Mouse (Mus musculus): ENCODE measurements around the gene Prr5l. TPM values are rescaled to one million over a fixed set of nuclear protein-coding genes. Genes with fewer than 3 reads are reported as not detected.

Prr5l gene
- polyA plus RNA-seq, 1 experiment from 2014 or later: 18.0 TPM

- H3K27ac ChIP-seq (replicated peaks; ENCODE audit: low read depth, low read length): no peak overlapping the region
- no peak overlapping the region for H3K4me3 ChIP-seq (ENCODE audit: low read depth, low read length)
- no peak overlapping the region for H3K4me2 ChIP-seq (ENCODE audit: low read depth, low read length)
- H3K27me3 ChIP-seq (ENCODE audit: control insufficient read depth, insufficient read depth, low read length): no peaks in the 10 kb centered on the region
- ATAC-seq (replicated peaks; ENCODE audit: insufficient number of reproducible peaks, low FRiP score, low TSS enrichment, low read depth) (no peak), DNase-seq (ENCODE audit: low spot score) (no peak)
- no peaks in the 10 kb centered on the region for H3K36me3 ChIP-seq (replicated peaks; ENCODE audit: control insufficient read depth, insufficient read depth, low read depth, low read length)
- H3K4me1 ChIP-seq (ENCODE audit: control insufficient read depth, insufficient read depth, low read length): no peaks in the 10 kb centered on the region
- no peaks in the 10 kb centered on the region for H3K9me3 ChIP-seq (replicated peaks; ENCODE audit: control insufficient read depth, low read length)
- H3K9ac ChIP-seq (replicated peaks; ENCODE audit: low read length): no peak overlapping the region
Observed at GRCm38 (mm10) chr2:101730972-101731371, 151.9 kb downstream of the Prr5l start.

- 67% methylated on average over 1 of the region's 1 CpGs for WGBS
- DNase-seq (ENCODE audit: low spot score) (no peak), ATAC-seq (replicated peaks; ENCODE audit: insufficient number of reproducible peaks, low FRiP score, low TSS enrichment, low read depth) (no peak)
- no peaks in the 10 kb centered on the region for H3K4me1 ChIP-seq (ENCODE audit: control insufficient read depth, insufficient read depth, low read length)
- no peak overlapping the region for H3K4me2 ChIP-seq (ENCODE audit: low read depth, low read length)
- H3K27ac ChIP-seq (replicated peaks; ENCODE audit: low read depth, low read length): no peak overlapping the region
- no peak overlapping the region for H3K9ac ChIP-seq (replicated peaks; ENCODE audit: low read length)
- H3K4me3 ChIP-seq (ENCODE audit: low read depth, low read length): no peak overlapping the region
- no peaks in the 10 kb centered on the region for H3K9me3 ChIP-seq (replicated peaks; ENCODE audit: control insufficient read depth, low read length)
- no peaks in the 10 kb centered on the region for H3K27me3 ChIP-seq (ENCODE audit: control insufficient read depth, insufficient read depth, low read length)
- H3K36me3 ChIP-seq (replicated peaks; ENCODE audit: control insufficient read depth, insufficient read depth, low read depth, low read length): no peaks in the 10 kb centered on the region
Observed at GRCm38 (mm10) chr2:101729472-101729871, 153.4 kb downstream of the Prr5l start.

- Histone ChIP-seq H3K4me1 (ENCODE audit: control insufficient read depth, insufficient read depth, low read length) (no peaks in the 10 kb centered on the region), H3K27ac (replicated peaks; ENCODE audit: low read depth, low read length) (no peak overlapping the region), H3K36me3 (replicated peaks; ENCODE audit: control insufficient read depth, insufficient read depth, low read depth, low read length) (no peaks in the 10 kb centered on the region), H3K9ac (replicated peaks; ENCODE audit: low read length) (no peak overlapping the region), H3K27me3 (ENCODE audit: control insufficient read depth, insufficient read depth, low read length) (no peaks in the 10 kb centered on the region), H3K4me3 (ENCODE audit: low read depth, low read length) (no peak overlapping the region), H3K4me2 (ENCODE audit: low read depth, low read length) (no peak overlapping the region), H3K9me3 (replicated peaks; ENCODE audit: control insufficient read depth, low read length) (no peaks in the 10 kb centered on the region)
- no peak for ATAC-seq (replicated peaks; ENCODE audit: insufficient number of reproducible peaks, low FRiP score, low TSS enrichment, low read depth)
- no peak for DNase-seq (ENCODE audit: low spot score)
Observed at GRCm38 (mm10) chr2:101727787-101728186, 155.0 kb downstream of the Prr5l start.

- Histone ChIP-seq H3K4me2 (ENCODE audit: low read depth, low read length) (no peak overlapping the region), H3K4me3 (ENCODE audit: low read depth, low read length) (no peak overlapping the region), H3K36me3 (replicated peaks; ENCODE audit: control insufficient read depth, insufficient read depth, low read depth, low read length) (no peaks in the 10 kb centered on the region), H3K4me1 (ENCODE audit: control insufficient read depth, insufficient read depth, low read length) (no peaks in the 10 kb centered on the region), H3K9ac (replicated peaks; ENCODE audit: low read length) (no peak overlapping the region), H3K27me3 (ENCODE audit: control insufficient read depth, insufficient read depth, low read length) (no peaks in the 10 kb centered on the region), H3K27ac (replicated peaks; ENCODE audit: low read depth, low read length) (no peak overlapping the region), H3K9me3 (replicated peaks; ENCODE audit: control insufficient read depth, low read length) (no peaks in the 10 kb centered on the region)
- DNase-seq (ENCODE audit: low spot score) (no peak), ATAC-seq (replicated peaks; ENCODE audit: insufficient number of reproducible peaks, low FRiP score, low TSS enrichment, low read depth) (no peak; the same call in 1 of the 2 replicates)
- WGBS: 60% methylated on average over 10 of the region's 10 CpGs
Observed at GRCm38 (mm10) chr2:101723333-101723881, 159.4 kb downstream of the Prr5l start.

GRCm38 (mm10) chr2:101722370-101723332 is 160.2 kb downstream of the Prr5l start:
- WGBS: 34% methylated on average over 8 of the region's 8 CpGs
- DNase-seq (ENCODE audit: low spot score) (peak; percentile 45), ATAC-seq (replicated peaks; ENCODE audit: insufficient number of reproducible peaks, low FRiP score, low TSS enrichment, low read depth) (peak; percentile 84)
- Histone ChIP-seq H3K4me2 (ENCODE audit: low read depth, low read length) (no peak overlapping the region), H3K4me3 (ENCODE audit: low read depth, low read length) (no peak overlapping the region), H3K4me1 (ENCODE audit: control insufficient read depth, insufficient read depth, low read length) (no peaks in the 10 kb centered on the region), H3K27ac (replicated peaks; ENCODE audit: low read depth, low read length) (peak overlapping the region; percentile 22; the same call in 1 of the 2 replicates), H3K9ac (replicated peaks; ENCODE audit: low read length) (0 out of 2 replicates have a peak overlapping the region, but pooled peaks have one; percentile 30), H3K9me3 (replicated peaks; ENCODE audit: control insufficient read depth, low read length) (no peaks in the 10 kb centered on the region), H3K27me3 (ENCODE audit: control insufficient read depth, insufficient read depth, low read length) (no peaks in the 10 kb centered on the region), H3K36me3 (replicated peaks; ENCODE audit: control insufficient read depth, insufficient read depth, low read depth, low read length) (no peaks in the 10 kb centered on the region)

- 80% methylated on average over 4 of the region's 4 CpGs for WGBS
- H3K36me3 ChIP-seq (replicated peaks; ENCODE audit: control insufficient read depth, insufficient read depth, low read depth, low read length): no peaks in the 10 kb centered on the region
- no peak overlapping the region for H3K9ac ChIP-seq (replicated peaks; ENCODE audit: low read length)
- DNase-seq (ENCODE audit: low spot score) (no peak), ATAC-seq (replicated peaks; ENCODE audit: insufficient number of reproducible peaks, low FRiP score, low TSS enrichment, low read depth) (no peak)
- H3K4me3 ChIP-seq (ENCODE audit: low read depth, low read length): no peak overlapping the region
- H3K27ac ChIP-seq (replicated peaks; ENCODE audit: low read depth, low read length): no peak overlapping the region
- no peaks in the 10 kb centered on the region for H3K4me1 ChIP-seq (ENCODE audit: control insufficient read depth, insufficient read depth, low read length)
- H3K27me3 ChIP-seq (ENCODE audit: control insufficient read depth, insufficient read depth, low read length): no peaks in the 10 kb centered on the region
- no peaks in the 10 kb centered on the region for H3K9me3 ChIP-seq (replicated peaks; ENCODE audit: control insufficient read depth, low read length)
- H3K4me2 ChIP-seq (ENCODE audit: low read depth, low read length): no peak overlapping the region
Observed at GRCm38 (mm10) chr2:101721835-101722234, 161.0 kb downstream of the Prr5l start.

GRCm38 (mm10) chr2:101717162-101717561 is 165.7 kb downstream of the Prr5l start:
- Histone ChIP-seq H3K27ac (replicated peaks; ENCODE audit: low read depth, low read length) (no peak overlapping the region), H3K4me2 (ENCODE audit: low read depth, low read length) (no peak overlapping the region), H3K4me1 (ENCODE audit: control insufficient read depth, insufficient read depth, low read length) (no peaks in the 10 kb centered on the region), H3K9me3 (replicated peaks; ENCODE audit: control insufficient read depth, low read length) (no peaks in the 10 kb centered on the region), H3K27me3 (ENCODE audit: control insufficient read depth, insufficient read depth, low read length) (no peaks in the 10 kb centered on the region), H3K36me3 (replicated peaks; ENCODE audit: control insufficient read depth, insufficient read depth, low read depth, low read length) (no peaks in the 10 kb centered on the region), H3K4me3 (ENCODE audit: low read depth, low read length) (no peak overlapping the region), H3K9ac (replicated peaks; ENCODE audit: low read length) (no peak overlapping the region)
- DNase-seq (ENCODE audit: low spot score): no peak
- 95% methylated on average over 13 of the region's 13 CpGs for WGBS
- peak; percentile 59; the same call in 1 of the 2 replicates for ATAC-seq (replicated peaks; ENCODE audit: insufficient number of reproducible peaks, low FRiP score, low TSS enrichment, low read depth)

Measured in embryonic facial prominence, embryonic 11.5 days (tissue).